In the genomic region with DNA sequence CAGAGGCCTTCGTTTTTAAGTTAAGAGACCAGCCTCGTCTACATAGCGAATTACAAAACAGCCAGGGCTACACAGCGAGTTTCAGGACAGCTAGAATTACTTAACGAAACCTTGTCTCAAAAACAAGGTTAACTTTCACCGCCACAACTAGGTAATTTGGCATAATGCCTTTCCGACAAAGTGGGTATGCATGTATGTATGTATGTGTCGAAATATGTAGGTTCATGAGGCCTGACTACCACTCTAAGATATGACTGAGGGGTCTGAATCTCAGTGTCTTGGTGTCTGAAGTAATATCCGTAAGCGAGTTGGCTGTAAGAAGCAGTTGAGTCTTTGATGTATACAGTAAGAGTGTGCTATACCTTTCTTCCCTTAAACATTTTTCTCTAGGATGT, we compare ENCODE assay signal across 8 mouse cellular contexts. TPM values are rescaled to one million over a fixed set of nuclear protein-coding genes. Genes with fewer than 3 reads are reported as not detected.
DNase-seq lines count a peak whose midpoint lies in the region; ATAC-seq lines count a peak whose summit lies in the region.

No protein-coding gene starts in this region.

- peak overlapping the region; percentile 71 for H3K4me2 ChIP-seq in midbrain, embryonic 11.5 days

- peaks cover 6% of the 10 kb centered on the region; the same call in 1 of the 2 replicates for H3K27me3 ChIP-seq in hindbrain, embryonic 10.5 days (ENCODE audit: insufficient read depth, poor library complexity, severe bottlenecking)
- H3K27me3 ChIP-seq in midbrain, embryonic 11.5 days (ENCODE audit: control insufficient read depth, insufficient read depth, low read length), result no peaks in the 10 kb centered on the region

- peak; percentile 14 for DNase-seq in kidney, adult 9 months
- no peak for DNase-seq in kidney, postnatal 36 days
- peak; percentile 24 for DNase-seq in adipocyte (ENCODE audit: low spot score)
- no peak for DNase-seq in hindbrain, embryonic 10.5 days (ENCODE audit: low spot score)
- DNase-seq in midbrain, embryonic 11.5 days (ENCODE audit: low spot score, missing footprints), result no peak
- DNase-seq in thymus, postnatal 10 days (ENCODE audit: low spot score in 2 of 2), result no peak
- no peak for DNase-seq in gastrocnemius, postnatal 14 days
- DNase-seq in right cerebral cortex, postnatal 25 days, result no peak

- peaks cover 4% of the 10 kb centered on the region; the same call in 1 of the 2 replicates for H3K36me3 ChIP-seq in hindbrain, embryonic 10.5 days
- no peaks in the 10 kb centered on the region for H3K36me3 ChIP-seq in midbrain, embryonic 11.5 days (ENCODE audit: control insufficient read depth, insufficient read depth, low read length)

- intact Hi-C loops in gastrocnemius, postnatal 14 days (cut with DNase I; ENCODE audit: low total_unique reads), result no loop called here

- H3K4me3 ChIP-seq in hindbrain, embryonic 10.5 days, result peak overlapping the region; percentile 92
- H3K4me3 ChIP-seq in midbrain, embryonic 11.5 days (ENCODE audit: low read depth, low read length), result peak overlapping the region; percentile 84

- H3K27ac ChIP-seq in hindbrain, embryonic 10.5 days, result peak overlapping the region; percentile 89
- no peak overlapping the region for H3K27ac ChIP-seq in midbrain, embryonic 11.5 days (ENCODE audit: low read depth, low read length)

- peak overlapping the region; percentile 87 for H3K9ac ChIP-seq in midbrain, embryonic 11.5 days (ENCODE audit: low read length)

- 33% methylated on average over 10 of the region's 10 CpGs for WGBS in hindbrain, embryonic 10.5 days
- WGBS in midbrain, embryonic 11.5 days, result 28% methylated on average over 10 of the region's 10 CpGs

- H3K9me3 ChIP-seq in hindbrain, embryonic 10.5 days, result no peaks in the 10 kb centered on the region
- H3K9me3 ChIP-seq in midbrain, embryonic 11.5 days (ENCODE audit: control insufficient read depth, low read length), result no peaks in the 10 kb centered on the region

- ATAC-seq in midbrain, embryonic 11.5 days (ENCODE audit: low FRiP score), result no peak

- H3K4me1 ChIP-seq in hindbrain, embryonic 10.5 days (replicated peaks), result peaks cover 48% of the 10 kb centered on the region
- peaks cover 17% of the 10 kb centered on the region for H3K4me1 ChIP-seq in midbrain, embryonic 11.5 days (ENCODE audit: control insufficient read depth, insufficient read depth, low read length)

RNA-seq across cellular contexts. Expression of a gene that starts 2.7 kb away (rescaled TPM):
- 36.1 and 72.6 TPM in 2 replicates for polyA plus RNA-seq in hindbrain, embryonic 10.5 days (2016; fragmentation: Nextera tagmentation; extraction: Ambion mirVana)
- 63.4 and 64.4 TPM in 2 replicates for polyA plus RNA-seq in midbrain, embryonic 11.5 days (2014; fragmentation: Nextera tagmentation; extraction: Ambion mirVana)
- under 1 TPM; 0.78 to 0.84 TPM for total RNA-seq in gastrocnemius, postnatal 14 days (2021)

RNA-seq across cellular contexts. Expression of a gene that starts 9.1 kb away (rescaled TPM):
- polyA plus RNA-seq in hindbrain, embryonic 10.5 days (2016; fragmentation: Nextera tagmentation; extraction: Ambion mirVana), result 36.9 and 45.4 TPM in 2 replicates
- polyA plus RNA-seq in midbrain, embryonic 11.5 days (2014; fragmentation: Nextera tagmentation; extraction: Ambion mirVana), result 24.6 and 27.0 TPM in 2 replicates
- 10 to 100 TPM; 20.5 to 20.9 TPM for total RNA-seq in gastrocnemius, postnatal 14 days (2021)

RNA-seq across cellular contexts. Expression of a gene that starts 10.1 kb away (rescaled TPM):
- 65.0 and 77.1 TPM in 2 replicates for polyA plus RNA-seq in hindbrain, embryonic 10.5 days (2016; fragmentation: Nextera tagmentation; extraction: Ambion mirVana)
- polyA plus RNA-seq in midbrain, embryonic 11.5 days (2014; fragmentation: Nextera tagmentation; extraction: Ambion mirVana), result 77.0 and 82.6 TPM in 2 replicates
- 10 to 100 TPM; 28.0 to 30.1 TPM for total RNA-seq in gastrocnemius, postnatal 14 days (2021)

RNA-seq across cellular contexts. Expression of a gene that starts 17.1 kb away (rescaled TPM):
- 52.9 and 56.8 TPM in 2 replicates for polyA plus RNA-seq in hindbrain, embryonic 10.5 days (2016; fragmentation: Nextera tagmentation; extraction: Ambion mirVana)
- polyA plus RNA-seq in midbrain, embryonic 11.5 days (2014; fragmentation: Nextera tagmentation; extraction: Ambion mirVana), result 46.4 and 50.2 TPM in 2 replicates
- total RNA-seq in gastrocnemius, postnatal 14 days (2021), result 10 to 100 TPM; 28.8 to 29.7 TPM

RNA-seq across cellular contexts. Expression of a gene that starts 55.1 kb away (rescaled TPM):
- not detected in 2 replicates for polyA plus RNA-seq in hindbrain, embryonic 10.5 days (2016; fragmentation: Nextera tagmentation; extraction: Ambion mirVana)
- not detected in 2 replicates for polyA plus RNA-seq in midbrain, embryonic 11.5 days (2014; fragmentation: Nextera tagmentation; extraction: Ambion mirVana)
- total RNA-seq in gastrocnemius, postnatal 14 days (2021), result not detected

Comparison
In these comparisons a context has a peak if more than half of its experiments do, and no peak if none do; other contexts are left out.
1. DNase-seq: peak in kidney, adult 9 months (single experiment) and adipocyte (single experiment); none in kidney, postnatal 36 days (0 of 2), hindbrain, embryonic 10.5 days (single experiment), midbrain, embryonic 11.5 days (single experiment), thymus, postnatal 10 days (0 of 2), gastrocnemius, postnatal 14 days (single experiment) and right cerebral cortex, postnatal 25 days (single experiment).